Mouse (Mus musculus) gastrocnemius, adult 2 months (tissue): ENCODE data around the gene Hirip3. TPM values are rescaled to one million over a fixed set of nuclear protein-coding genes. Genes with fewer than 3 reads are reported as not detected.

Experiments used
- DNase-seq: peaks from one replicate; pipeline ENCODE4 v3.0.0; 2022
- H3K27ac ChIP-seq: fragments of 200-600 bp; 2 replicates; pipeline ENCODE4 v1.8.1; 2022; ENCODE audit warnings: mild to moderate bottlenecking
- H3K4me3 ChIP-seq: fragments of 200-600 bp; 2 replicates; pipeline ENCODE4 v1.8.1; 2022; ENCODE audit warnings: mild to moderate bottlenecking, moderate library complexity
- CTCF ChIP-seq: fragments of 200-600 bp; IDR thresholded peaks from 2 replicates; pipeline ENCODE4 v1.8.1; 2022; ENCODE audit warnings: antibody characterized with exemption, mild to moderate bottlenecking, moderate library complexity
- intact Hi-C: fragments of 180-260 bp; cut with DNase I; formaldehyde crosslinking; loops from one replicate; pipeline ENCODE4 v1.15.1; 2025
- long read RNA-seq, 2 experiments: library from polyadenylated mRNA; stranded (forward); transcript quantifications; one replicate each; pipeline ENCODE4 v2.0.0; 2021
- total RNA-seq, 2 experiments: library from RNA; stranded (reverse); gene quantifications; 2 replicates each; pipeline ENCODE4 v1.2.3; 2021

Hirip3 gene
- 1 to 10 TPM; 5.3 to 6.3 TPM for total RNA-seq
- long read RNA-seq, experiment 1, partial matches to known transcripts = 1 of 3 reads
- long read RNA-seq, experiment 1, other reads (novel, unspliced or antisense) = 1 of 3 reads
- long read RNA-seq, experiment 2, partial matches to known transcripts = 1 of 1 reads
- long read RNA-seq, experiment 2, other reads (novel, unspliced or antisense) = 0 of 1 reads

GRCm38 (mm10) chr7:126861429-126862130, at the start of gene Hirip3:
Gene Hirip3, plus strand, starts transcription at chr7:126861972.
- Histone ChIP-seq H3K27ac (peak within 1 kb of the TSS; percentile 95), H3K4me3 (peak within 1 kb of the TSS; percentile 87)
- intact Hi-C loops = loop anchor here (2.0 to 5.0 kb wide), 2 partner anchors 21 to 39 kb away; no protein-coding TSS in a partner anchor
- peak; percentile 97 for DNase-seq
- no peak for TF ChIP-seq CTCF

GRCm38 (mm10) chr7:126815726-126816222, 46.0 kb upstream of the Hirip3 start:
- Histone ChIP-seq H3K27ac (0 out of 2 replicates have a peak overlapping the region, but pooled peaks have one; percentile 24), H3K4me3 (no peak overlapping the region)
- no peak for TF ChIP-seq CTCF
- intact Hi-C loops = no loop called here
- no peak for DNase-seq

- no peak for TF ChIP-seq CTCF
- H3K4me3 ChIP-seq = no peak overlapping the region
- intact Hi-C loops = no loop called here
- peak overlapping the region; percentile 31; the same call in 1 of the 2 replicates for H3K27ac ChIP-seq
- peak; percentile 48 for DNase-seq
Observed at GRCm38 (mm10) chr7:126816494-126816893, 45.3 kb upstream of the Hirip3 start.

DNA sequence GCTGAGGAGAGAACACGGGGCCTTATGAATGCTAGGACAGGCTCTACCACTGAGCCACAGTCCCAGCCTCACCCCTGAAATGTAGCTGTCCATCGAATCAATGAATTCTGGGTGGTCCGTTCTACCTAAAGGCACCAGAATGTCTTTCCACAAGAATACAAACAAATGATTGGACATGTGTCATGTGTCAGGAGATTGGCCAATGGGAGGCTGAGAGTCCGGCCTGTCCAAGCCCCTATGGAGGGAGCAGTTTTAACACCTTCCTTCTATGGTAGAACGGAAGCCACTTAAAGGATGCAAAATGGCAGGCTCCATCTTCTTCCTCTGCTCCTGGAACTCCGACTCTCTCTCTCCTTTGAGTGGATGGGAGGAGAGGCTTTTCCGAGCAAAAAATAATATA, 44.2 kb upstream of the Hirip3 start:
- H3K4me3 ChIP-seq = no peak overlapping the region
- DNase-seq = no peak
- H3K27ac ChIP-seq = no peak overlapping the region
- intact Hi-C loops = no loop called here
- TF ChIP-seq CTCF = no peak

- Histone ChIP-seq H3K27ac (no peak overlapping the region), H3K4me3 (no peak overlapping the region)
- DNase-seq = no peak
- intact Hi-C loops = no loop called here
- TF ChIP-seq CTCF = peak; percentile 25; the same call in 1 of the 2 replicates
Observed at GRCm38 (mm10) chr7:126818818-126819217, 43.0 kb upstream of the Hirip3 start.

GRCm38 (mm10) chr7:126821835-126822511, 39.8 kb upstream of the Hirip3 start:
- peak; percentile 99 for TF ChIP-seq CTCF
- intact Hi-C loops = loop anchor here (1.0 to 5.0 kb wide), 4 partner anchors 40 to 205 kb away; partner anchors contain the start of genes Hirip3, Ino80e, Maz and Taok2
- H3K27ac ChIP-seq = peak overlapping the region; percentile 87
- peak overlapping the region; percentile 80 for H3K4me3 ChIP-seq
- DNase-seq = peak; percentile 86

- intact Hi-C loops = loop anchor here (5.0 kb wide), 3 partner anchors 40 to 205 kb away; partner anchors contain the start of genes Hirip3, Ino80e, Maz and Taok2
- peak overlapping the region; percentile 80 for H3K4me3 ChIP-seq
- H3K27ac ChIP-seq = peak overlapping the region; percentile 87
- peak; percentile 48 for DNase-seq
- no peak for TF ChIP-seq CTCF
Observed at GRCm38 (mm10) chr7:126822741-126823140, 39.0 kb upstream of the Hirip3 start.

DNA sequence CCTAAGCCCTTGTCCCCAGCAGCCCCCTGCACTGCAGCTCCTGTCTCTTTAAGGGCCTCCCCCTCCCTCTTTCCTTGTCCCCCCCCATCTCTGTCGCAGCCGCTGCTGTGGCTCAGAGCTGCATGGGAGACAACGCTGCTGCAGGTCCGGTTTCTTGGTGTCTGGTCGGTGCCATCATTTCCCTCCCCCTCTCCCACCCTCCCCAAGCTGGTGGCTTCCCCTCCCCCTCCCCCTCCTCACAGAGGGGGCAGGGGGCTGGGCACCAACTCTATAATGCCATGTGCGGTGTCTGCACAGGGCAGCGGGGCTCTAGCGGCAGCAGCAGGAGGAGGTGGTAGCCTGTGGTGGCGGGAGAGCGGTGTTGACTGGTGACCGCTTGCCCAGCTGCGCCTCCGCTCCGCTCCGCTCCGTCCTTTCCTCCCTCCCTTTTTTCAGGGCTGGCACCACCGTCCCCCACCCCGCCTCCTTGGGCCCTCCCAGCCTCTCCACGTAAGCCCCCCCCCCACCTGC, 38.5 kb upstream of the Hirip3 start:
- Histone ChIP-seq H3K27ac (peak overlapping the region; percentile 87), H3K4me3 (peak overlapping the region; percentile 80)
- intact Hi-C loops = loop anchor here (5.0 kb wide), 3 partner anchors 39 to 204 kb away; partner anchors contain the start of genes Hirip3, Ino80e, Maz and Taok2
- peak; percentile 43 for DNase-seq
- TF ChIP-seq CTCF = no peak

- DNase-seq = no peak
- no peak for TF ChIP-seq CTCF
- H3K4me3 ChIP-seq = peak overlapping the region; percentile 80
- intact Hi-C loops = loop anchor here (5.0 kb wide), 3 partner anchors 38 to 203 kb away; partner anchors contain the start of genes Hirip3, Ino80e, Maz and Taok2
- peak overlapping the region; percentile 87 for H3K27ac ChIP-seq
Observed at GRCm38 (mm10) chr7:126823940-126824339, 37.8 kb upstream of the Hirip3 start.

DNA sequence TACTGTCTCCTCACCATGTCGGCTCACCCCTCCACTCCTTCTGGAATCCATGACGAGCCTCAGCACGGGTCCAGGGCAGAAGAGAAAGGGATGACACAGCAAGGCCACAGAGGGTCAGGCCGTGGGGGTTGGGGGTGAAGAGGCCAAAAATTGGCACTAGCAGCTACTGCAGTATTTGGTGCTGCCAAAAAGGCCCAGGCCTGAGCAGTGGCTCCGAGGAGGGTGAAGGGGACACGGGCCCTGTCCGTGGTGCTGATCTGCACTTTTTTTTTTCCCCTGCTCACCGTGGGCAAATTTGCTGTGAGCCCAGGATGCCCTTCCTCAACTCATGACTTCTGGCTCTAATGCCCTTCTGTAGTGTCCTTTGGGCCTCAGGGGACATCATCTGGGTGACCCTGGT, 36.4 kb upstream of the Hirip3 start:
- intact Hi-C loops = no loop called here

GRCm38 (mm10) chr7:126825952-126826351, 35.8 kb upstream of the Hirip3 start:
- no peak for TF ChIP-seq CTCF
- Histone ChIP-seq H3K4me3 (peak overlapping the region; percentile 32; the same call in 1 of the 2 replicates), H3K27ac (no peak overlapping the region)
- DNase-seq = no peak
- intact Hi-C loops = no loop called here

More for the DNA sequence above, 36.4 kb upstream of the Hirip3 start:
- no peak for TF ChIP-seq CTCF
- DNase-seq = peak; percentile 48
- Histone ChIP-seq H3K27ac (peak overlapping the region; percentile 87; the same call in 1 of the 2 replicates), H3K4me3 (peak overlapping the region; percentile 32)

DNA sequence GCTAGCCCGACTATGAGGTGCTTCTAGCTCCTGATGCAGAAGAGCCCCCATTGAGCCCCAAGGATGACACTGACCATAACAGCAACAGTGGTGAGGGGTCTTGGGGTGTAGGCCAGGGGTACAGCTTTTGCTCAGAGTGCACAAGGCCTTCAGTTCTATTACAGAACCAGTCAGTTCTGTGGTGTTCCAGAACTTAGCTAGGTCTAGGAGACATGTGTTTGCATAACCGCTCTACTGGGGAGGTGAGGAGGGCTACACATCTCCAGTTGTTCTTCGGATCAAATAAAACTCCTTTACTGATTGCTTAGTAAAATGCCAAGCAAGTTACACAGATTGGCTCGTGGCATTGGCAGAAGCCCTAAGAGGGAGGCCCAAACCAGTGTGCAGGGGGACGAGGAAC, 30.2 kb upstream of the Hirip3 start, which contains the start of gene 4930451I11Rik:
4930451I11Rik (minus strand) TSS at position 101 of the 400 bp plus-strand sequence.
- Histone ChIP-seq H3K27ac (0 out of 2 replicates have a peak within 1 kb of the TSS, but pooled peaks have one; percentile 0), H3K4me3 (peak within 1 kb of the TSS; percentile 55)
- TF ChIP-seq CTCF = no peak
- no peak for DNase-seq
- intact Hi-C loops = no loop called here
